Mouse (Mus musculus) embryonic facial prominence, embryonic 11.5 days (tissue): ENCODE data around the gene Zfp90. TPM values are rescaled to one million over a fixed set of nuclear protein-coding genes. Genes with fewer than 3 reads are reported as not detected.

Experiments
- ATAC-seq: fragments of 200-750 bp; cut with Nextera tagmentation; replicated peaks from 2 replicates; pipeline ENCODE4 v1.8.0; 2017; ENCODE audit warnings: low read depth; ENCODE audit not compliant: insufficient number of reproducible peaks, low FRiP score, low TSS enrichment
- DNase-seq: peaks from one replicate; pipeline ENCODE4 v3.0.0-alpha.2; 2015; ENCODE audit warnings: low spot score
- H3K27ac ChIP-seq: fragments of 300-500 bp; sonication (generic); replicated peaks from 2 replicates; pipeline ENCODE4 v1.5.1; 2014; ENCODE audit warnings: mild to moderate bottlenecking, low read depth, low read length, control low read depth
- H3K27me3 ChIP-seq: fragments of 300-500 bp; sonication (generic); 2 replicates; pipeline ENCODE4 v1.6.1; 2014; ENCODE audit warnings: mild to moderate bottlenecking, low read length, moderate library complexity, mixed read lengths; ENCODE audit not compliant: control insufficient read depth, insufficient read depth
- H3K36me3 ChIP-seq: fragments of 300-500 bp; sonication (generic); replicated peaks from 2 replicates; pipeline ENCODE4 v1.6.1; 2014; ENCODE audit warnings: low read depth, mild to moderate bottlenecking, low read length, moderate library complexity, mixed read lengths; ENCODE audit not compliant: control insufficient read depth, insufficient read depth
- H3K4me1 ChIP-seq: fragments of 300-500 bp; sonication (generic); 2 replicates; pipeline ENCODE4 v1.6.1; 2014; ENCODE audit warnings: low read length, mixed read lengths; ENCODE audit not compliant: control insufficient read depth, insufficient read depth
- H3K4me2 ChIP-seq: fragments of 300-500 bp; sonication (generic); 2 replicates; pipeline ENCODE4 v1.6.1; 2014; ENCODE audit warnings: low read depth, mild to moderate bottlenecking, control low read depth, low read length, moderate library complexity
- H3K4me3 ChIP-seq: fragments of 300-500 bp; sonication (generic); 2 replicates; pipeline ENCODE4 v1.5.1; 2014; ENCODE audit warnings: low read depth, low read length, control low read depth
- H3K9ac ChIP-seq: fragments of 300-500 bp; sonication (generic); replicated peaks from 2 replicates; pipeline ENCODE4 v1.6.1; 2014; ENCODE audit warnings: mild to moderate bottlenecking, control low read depth, low read length
- H3K9me3 ChIP-seq: fragments of 300-500 bp; sonication (generic); replicated peaks from 2 replicates; pipeline ENCODE4 v1.6.1; 2016; ENCODE audit warnings: mild to moderate bottlenecking, low read length, inconsistent platforms, mixed read lengths; ENCODE audit not compliant: control insufficient read depth
- WGBS: fragments of 180-500 bp; shearing (Covaris S2); extraction: QIAGEN DNeasy Blood & Tissue Kit; methylation state at CpG from one replicate; pipeline ENCODE4 v1.1.7; 2014; 5-methylcytosine and 5-hydroxymethylcytosine counted together
- polyA plus RNA-seq: library from polyadenylated mRNA; unstranded; fragments of >200 nt; fragmentation: Nextera tagmentation; extraction: Ambion mirVana; gene quantifications from 2 replicates; pipeline ENCODE4 v1.2.1, GENCODE M21; 2014

The Zfp90 gene
- polyA plus RNA-seq, 1 experiment from 2014 or later = 34.8 TPM

DNA sequence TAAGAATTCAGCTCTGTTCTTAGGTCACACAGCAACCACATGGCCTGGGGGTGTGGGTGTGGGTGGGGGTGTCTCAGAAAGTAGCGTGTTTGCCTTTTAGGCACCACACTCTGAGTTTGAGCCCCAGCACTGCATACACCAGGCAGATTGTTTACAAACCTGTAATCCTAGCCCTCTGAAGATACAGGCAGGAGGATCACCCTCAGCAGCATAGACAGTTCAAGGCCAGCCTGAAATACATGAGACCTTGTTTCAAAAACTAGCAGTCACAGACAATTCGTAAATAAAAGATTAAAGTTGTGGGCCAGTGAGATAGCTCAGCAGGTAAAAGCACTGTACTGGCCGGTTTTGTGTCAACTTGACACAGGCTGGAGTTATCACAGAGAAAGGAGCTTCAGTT is 25.0 kb downstream of the Zfp90 start:
- H3K9ac ChIP-seq = no peak overlapping the region
- H3K4me3 ChIP-seq = no peak overlapping the region
- no peaks in the 10 kb centered on the region for H3K36me3 ChIP-seq
- no peak overlapping the region for H3K4me2 ChIP-seq
- no peaks in the 10 kb centered on the region for H3K4me1 ChIP-seq
- ATAC-seq = no peak
- no peaks in the 10 kb centered on the region for H3K27me3 ChIP-seq
- WGBS = 83% methylated on average over 3 of the region's 3 CpGs
- H3K27ac ChIP-seq = no peak overlapping the region
- DNase-seq = no peak
- H3K9me3 ChIP-seq = no peaks in the 10 kb centered on the region

DNA sequence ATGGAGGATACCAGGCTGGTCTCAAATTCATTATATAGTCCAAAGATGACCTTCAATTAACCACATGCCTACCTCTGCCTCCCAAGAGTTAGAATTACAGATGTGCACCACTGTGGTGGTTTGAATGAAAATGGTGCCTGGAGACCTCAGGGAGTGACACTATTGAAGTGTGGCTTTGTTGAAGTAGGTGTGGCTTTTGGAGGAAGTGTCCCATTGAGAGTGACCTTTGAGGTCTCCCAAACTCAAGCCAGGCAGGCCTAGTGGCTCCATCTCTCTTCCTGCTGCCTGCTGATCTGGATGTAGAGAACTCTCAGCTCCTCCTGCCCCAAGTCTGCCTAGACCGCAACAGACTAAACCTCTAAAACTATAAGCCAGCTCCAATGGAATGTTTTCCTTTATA is 27.6 kb downstream of the Zfp90 start:
- no peak overlapping the region for H3K4me2 ChIP-seq
- 84% methylated on average over 1 of the region's 1 CpGs for WGBS
- no peak overlapping the region for H3K9ac ChIP-seq
- no peak for DNase-seq
- H3K4me1 ChIP-seq = no peaks in the 10 kb centered on the region
- H3K4me3 ChIP-seq = no peak overlapping the region
- H3K36me3 ChIP-seq = no peaks in the 10 kb centered on the region
- no peak for ATAC-seq
- H3K27me3 ChIP-seq = no peaks in the 10 kb centered on the region
- H3K9me3 ChIP-seq = no peaks in the 10 kb centered on the region
- no peak overlapping the region for H3K27ac ChIP-seq

DNA sequence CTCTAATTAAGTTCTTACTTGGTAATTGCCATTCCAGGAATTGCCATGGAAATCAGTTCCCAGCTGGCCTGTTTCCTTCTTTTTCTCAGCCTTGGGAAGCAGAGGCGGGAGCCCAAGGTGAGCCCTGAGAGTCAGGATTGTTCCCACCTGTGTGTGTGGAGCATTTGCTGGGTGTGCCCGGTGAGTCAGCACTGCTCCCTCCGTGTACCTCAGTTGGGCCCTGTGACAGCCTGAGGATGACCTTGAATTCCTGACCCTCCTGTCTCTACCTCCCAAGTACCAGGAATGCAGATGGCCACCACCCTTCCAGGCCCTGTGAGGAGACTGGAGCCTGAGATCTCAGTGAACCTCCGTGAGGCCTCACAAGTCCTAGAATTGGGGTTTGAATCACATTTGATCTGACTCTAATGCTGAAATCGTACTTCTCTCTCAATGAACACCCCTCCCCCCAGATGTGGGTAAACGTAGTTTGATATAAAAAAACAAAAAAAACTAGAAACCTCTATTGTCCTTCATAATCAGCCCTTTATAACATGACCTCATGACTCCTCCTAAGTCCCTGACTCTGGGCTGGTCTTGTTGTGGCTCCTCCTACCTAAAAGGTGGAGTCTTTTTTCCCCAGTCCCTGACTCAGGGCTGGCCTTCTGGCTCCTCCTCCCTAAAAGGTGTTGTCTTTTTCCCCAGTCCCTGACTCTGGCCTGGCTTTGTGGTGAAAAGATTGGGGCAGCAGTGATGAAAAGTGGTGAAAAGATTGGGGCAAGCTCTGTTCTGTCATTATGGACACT is 36.4 kb downstream of the Zfp90 start:
- WGBS = 71% methylated on average over 6 of the region's 6 CpGs
- no peak for DNase-seq
- no peak for ATAC-seq
- Histone ChIP-seq H3K36me3 (no peaks in the 10 kb centered on the region), H3K27ac (no peak overlapping the region), H3K4me2 (no peak overlapping the region), H3K9ac (no peak overlapping the region), H3K4me1 (no peaks in the 10 kb centered on the region), H3K9me3 (no peaks in the 10 kb centered on the region), H3K4me3 (no peak overlapping the region), H3K27me3 (no peaks in the 10 kb centered on the region)

DNA sequence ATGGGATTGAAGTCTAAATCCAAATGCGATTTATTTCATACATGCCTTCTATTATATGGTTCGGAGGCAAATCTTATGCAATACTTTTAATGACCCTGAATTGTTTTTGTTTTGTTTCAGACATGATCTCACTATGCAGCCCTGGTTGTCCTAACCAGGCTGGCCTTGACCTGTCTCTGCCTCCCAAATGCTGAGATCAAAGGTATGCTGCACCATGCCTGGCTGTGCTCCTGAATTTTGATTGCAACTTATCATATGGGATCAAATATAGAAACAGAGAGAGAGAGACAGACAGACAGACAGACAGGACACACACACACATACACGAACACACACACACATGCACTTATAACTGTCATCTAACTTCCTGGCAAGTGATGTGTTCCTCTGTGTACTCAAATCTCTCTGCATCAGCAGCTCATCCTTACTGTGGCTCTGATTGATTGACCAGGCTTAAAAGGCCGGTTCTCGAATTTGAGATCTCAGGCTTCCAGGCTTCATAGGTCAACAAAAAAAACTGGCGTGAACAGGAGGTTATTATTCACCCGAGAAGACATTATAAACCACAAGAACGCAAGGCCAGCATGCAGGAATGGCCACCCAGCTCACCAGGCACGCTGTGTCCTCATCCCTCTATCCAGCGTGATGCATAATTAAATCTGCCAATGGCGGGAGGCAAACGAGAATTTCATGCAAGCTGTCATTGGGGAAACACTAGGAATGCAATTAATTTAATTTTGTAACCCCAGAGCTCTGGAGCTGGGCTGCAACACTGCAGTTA is 37.8 kb downstream of the Zfp90 start:
- H3K9me3 ChIP-seq = no peaks in the 10 kb centered on the region

DNA sequence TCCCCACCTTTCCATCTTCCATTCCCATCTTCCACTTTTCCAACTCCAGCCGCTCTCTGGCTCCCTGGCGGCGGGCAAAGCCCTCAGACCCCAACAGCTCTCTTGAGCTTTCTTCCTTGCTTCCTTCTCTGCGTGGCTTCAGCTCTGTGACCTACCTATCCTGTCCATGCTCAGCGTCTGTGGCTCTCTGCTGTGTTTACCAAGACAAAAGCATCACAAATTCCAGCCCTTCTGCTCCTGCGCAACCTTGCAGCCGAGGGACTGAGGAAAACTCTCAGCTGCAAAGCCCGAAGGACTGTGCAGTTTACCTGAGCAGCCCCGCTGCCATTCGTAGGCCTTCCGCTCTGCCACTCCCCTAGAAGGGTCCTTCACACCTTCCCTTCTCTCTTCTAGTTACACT is 38.9 kb downstream of the Zfp90 start:
- Histone ChIP-seq H3K4me1 (no peaks in the 10 kb centered on the region), H3K4me2 (no peak overlapping the region), H3K9me3 (no peaks in the 10 kb centered on the region), H3K36me3 (no peaks in the 10 kb centered on the region), H3K27ac (no peak overlapping the region), H3K27me3 (no peaks in the 10 kb centered on the region), H3K4me3 (no peak overlapping the region), H3K9ac (no peak overlapping the region)
- ATAC-seq (no peak), DNase-seq (no peak)
- 71% methylated on average over 11 of the region's 11 CpGs for WGBS

More for the DNA sequence above, 37.8 kb downstream of the Zfp90 start:
- Histone ChIP-seq H3K27ac (no peak overlapping the region), H3K9ac (no peak overlapping the region), H3K27me3 (no peaks in the 10 kb centered on the region), H3K36me3 (no peaks in the 10 kb centered on the region), H3K4me1 (no peaks in the 10 kb centered on the region), H3K4me2 (no peak overlapping the region), H3K4me3 (no peak overlapping the region)
- no peak for DNase-seq
- 69% methylated on average over 12 of the region's 12 CpGs for WGBS
- no peak for ATAC-seq

DNA sequence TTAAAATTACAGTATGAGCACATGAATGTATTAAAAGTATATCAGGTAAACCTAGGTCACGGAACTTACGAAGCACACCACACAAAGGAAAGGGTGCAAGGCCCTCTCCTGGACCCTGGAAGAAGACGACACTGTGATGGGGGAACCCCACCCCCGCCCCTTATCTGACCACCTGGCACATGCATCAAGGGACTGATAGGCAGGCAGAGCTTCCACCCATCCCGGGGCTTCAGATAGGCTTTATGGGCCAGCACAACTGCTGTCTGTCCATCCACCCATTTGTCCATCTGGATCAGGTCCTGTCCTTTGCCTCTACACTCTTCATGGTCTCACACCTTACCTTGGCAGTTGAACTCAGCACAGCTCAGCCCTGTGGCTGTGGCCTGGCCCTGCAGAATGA is 47.0 kb downstream of the Zfp90 start:
- H3K4me2 ChIP-seq = no peak overlapping the region
- no peak overlapping the region for H3K4me3 ChIP-seq
- H3K9ac ChIP-seq = no peak overlapping the region
- no peaks in the 10 kb centered on the region for H3K27me3 ChIP-seq
- 75% methylated on average over 5 of the region's 5 CpGs for WGBS
- ATAC-seq (no peak), DNase-seq (no peak)
- H3K36me3 ChIP-seq = no peaks in the 10 kb centered on the region
- no peaks in the 10 kb centered on the region for H3K4me1 ChIP-seq
- no peak overlapping the region for H3K27ac ChIP-seq
- H3K9me3 ChIP-seq = no peaks in the 10 kb centered on the region

DNA sequence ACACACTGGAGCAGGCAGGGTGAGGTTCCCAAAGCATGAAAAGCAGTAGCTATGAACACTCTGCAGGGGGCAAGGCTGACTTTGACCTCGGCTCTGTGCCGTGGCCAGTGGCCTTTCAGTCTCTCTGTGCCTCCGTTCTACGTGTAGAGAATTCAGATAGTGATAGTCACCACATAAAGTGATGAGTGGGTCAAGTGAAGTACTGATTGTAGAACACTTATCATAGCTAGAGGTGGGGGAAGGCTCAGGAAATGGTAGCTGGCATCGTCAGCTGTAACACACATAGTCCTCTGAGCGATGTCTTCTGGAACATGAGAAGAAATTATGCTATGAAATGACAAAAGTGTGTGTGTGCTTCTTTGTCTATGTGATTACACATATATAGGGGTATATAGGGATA is 48.7 kb downstream of the Zfp90 start:
- no peak overlapping the region for H3K4me2 ChIP-seq
- no peak overlapping the region for H3K9ac ChIP-seq
- DNase-seq (no peak), ATAC-seq (no peak)
- no peak overlapping the region for H3K27ac ChIP-seq
- H3K4me3 ChIP-seq = no peak overlapping the region
- 80% methylated on average over 6 of the region's 6 CpGs for WGBS
- no peaks in the 10 kb centered on the region for H3K4me1 ChIP-seq
- H3K27me3 ChIP-seq = no peaks in the 10 kb centered on the region
- no peaks in the 10 kb centered on the region for H3K36me3 ChIP-seq
- H3K9me3 ChIP-seq = no peaks in the 10 kb centered on the region

DNA sequence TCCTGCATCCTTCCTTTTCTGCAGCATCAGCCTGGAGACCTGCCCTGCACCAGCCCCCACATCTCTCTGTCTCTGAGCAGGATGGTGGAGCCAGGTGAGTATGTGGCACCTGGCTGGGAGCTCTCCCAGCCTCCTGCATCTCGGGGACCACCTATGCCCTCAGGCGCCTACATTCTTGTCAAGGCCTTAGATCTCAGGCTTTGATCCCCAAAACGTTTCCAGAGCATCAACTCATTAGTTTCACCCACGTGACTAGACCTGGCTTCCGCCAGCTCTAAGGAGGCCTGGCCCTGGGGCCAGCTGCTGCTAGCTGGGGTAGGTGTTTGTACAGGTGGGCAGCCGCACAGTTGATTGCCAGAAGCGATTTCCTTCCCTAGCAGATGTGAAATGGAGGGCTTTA is 54.4 kb downstream of the Zfp90 start:
- DNase-seq = peak; percentile 75
- H3K27me3 ChIP-seq = no peaks in the 10 kb centered on the region
- WGBS = 33% methylated on average over 7 of the region's 7 CpGs
- no peak overlapping the region for H3K4me2 ChIP-seq
- no peak for ATAC-seq
- no peak overlapping the region for H3K27ac ChIP-seq
- H3K9ac ChIP-seq = no peak overlapping the region
- H3K4me3 ChIP-seq = no peak overlapping the region
- peaks cover 4% of the 10 kb centered on the region; the same call in 1 of the 2 replicates for H3K4me1 ChIP-seq
- H3K9me3 ChIP-seq = no peaks in the 10 kb centered on the region
- H3K36me3 ChIP-seq = no peaks in the 10 kb centered on the region
